Mouse (Mus musculus) lung, postnatal 14 days (tissue): ENCODE results near the gene Nrip3.
A peak's percentile ranks its signal among the peaks of the same experiment; 100 is the strongest.

Source experiments
- DNase-seq: peaks from one replicate; pipeline ENCODE4 v3.0.0; 2021

Nrip3 gene

DNA sequence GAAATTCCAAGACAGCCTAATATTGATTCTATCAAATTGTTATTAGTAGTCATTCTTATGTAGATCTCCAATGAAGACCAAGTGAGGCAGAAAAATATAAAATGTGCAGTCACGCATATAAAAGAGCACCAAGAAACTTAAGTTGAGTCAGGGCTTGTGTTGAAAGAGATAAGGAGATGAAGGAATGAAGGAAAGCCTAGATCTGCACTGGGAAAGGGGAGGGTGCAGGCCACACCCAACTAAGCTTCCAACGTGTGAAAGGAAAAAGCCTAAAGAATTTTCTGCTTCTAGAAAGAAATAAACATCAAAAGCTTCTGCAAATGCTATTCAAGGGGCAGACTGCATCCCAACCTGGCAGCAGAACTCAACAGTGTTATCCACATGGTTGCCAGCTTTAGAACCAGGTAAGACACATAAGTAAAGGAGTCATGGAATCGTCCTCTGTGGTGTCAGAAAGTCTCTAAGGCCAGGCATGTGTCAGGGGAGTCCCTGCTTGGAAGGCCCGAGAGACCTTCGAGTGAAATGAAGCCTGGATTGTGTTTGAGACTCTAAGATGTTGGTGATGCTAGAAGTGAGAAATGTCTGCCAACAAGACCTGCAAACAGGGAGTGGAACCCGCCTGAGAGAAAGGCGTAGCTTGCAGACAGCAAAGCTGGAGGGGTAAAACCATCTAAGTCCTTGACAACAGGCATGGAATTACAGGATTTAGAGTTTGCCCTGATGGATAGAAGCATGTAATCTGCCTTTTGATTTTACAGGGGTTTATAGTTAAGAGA, 14.1 kb downstream of the Nrip3 start:
- no peak for DNase-seq

DNA sequence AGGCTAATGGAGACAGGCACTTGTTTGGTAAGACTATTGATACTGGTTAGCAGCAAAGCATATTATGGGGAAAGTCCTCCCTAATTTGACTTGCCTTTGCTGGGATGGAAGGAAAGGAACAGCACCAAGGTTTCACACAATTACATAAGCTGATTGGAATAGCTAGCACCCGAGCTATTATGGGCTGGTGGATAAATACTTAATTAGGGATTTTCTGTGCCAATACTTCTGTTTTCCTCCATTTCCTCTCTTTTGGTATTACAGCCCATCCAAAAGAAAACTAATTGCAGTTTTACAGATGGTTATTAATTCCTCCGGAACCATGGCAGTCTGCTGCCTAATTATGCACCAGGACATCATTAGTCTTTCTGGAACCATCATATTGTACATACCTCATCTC, 17.8 kb downstream of the Nrip3 start:
- DNase-seq, result no peak

DNA sequence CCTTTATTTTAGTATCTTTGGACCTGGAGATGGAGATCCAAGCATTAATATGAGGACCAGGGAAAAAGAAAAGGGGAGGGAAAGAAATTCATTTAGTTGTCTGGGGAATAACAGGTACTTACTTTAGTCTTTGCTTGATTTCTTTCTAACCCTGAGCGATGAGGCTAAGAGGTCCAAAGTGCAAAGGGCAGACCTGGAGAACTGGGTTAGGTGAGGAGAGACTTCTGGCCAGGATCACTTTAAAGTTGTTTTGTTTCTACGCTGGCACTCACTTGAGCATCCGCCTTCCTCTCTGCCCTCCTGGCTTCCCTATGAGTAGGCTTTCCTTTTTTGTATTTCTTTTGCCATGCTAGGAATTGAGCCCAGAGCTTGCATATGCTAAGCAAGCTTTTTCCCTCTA, 25.5 kb downstream of the Nrip3 start:
- DNase-seq, result no peak

DNA sequence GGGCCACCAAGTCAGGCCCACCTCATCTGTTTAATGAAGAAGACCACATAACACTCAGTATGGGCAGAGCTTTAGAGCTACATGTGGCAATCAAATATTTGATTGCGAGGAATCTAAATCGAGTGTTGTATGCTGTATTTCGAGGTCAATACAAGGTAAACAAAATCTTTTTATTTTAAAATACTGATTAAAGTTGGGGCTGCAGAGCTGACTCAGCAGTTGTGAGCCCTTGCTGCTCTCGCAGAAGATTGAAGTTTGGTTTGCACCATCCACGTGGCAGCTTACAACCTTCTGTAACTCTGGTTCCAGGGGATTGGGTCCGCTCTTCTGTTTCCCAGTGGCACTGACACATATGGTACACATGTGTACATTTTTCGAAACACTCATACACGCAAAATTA, 27.8 kb downstream of the Nrip3 start:
- DNase-seq, result no peak

DNA sequence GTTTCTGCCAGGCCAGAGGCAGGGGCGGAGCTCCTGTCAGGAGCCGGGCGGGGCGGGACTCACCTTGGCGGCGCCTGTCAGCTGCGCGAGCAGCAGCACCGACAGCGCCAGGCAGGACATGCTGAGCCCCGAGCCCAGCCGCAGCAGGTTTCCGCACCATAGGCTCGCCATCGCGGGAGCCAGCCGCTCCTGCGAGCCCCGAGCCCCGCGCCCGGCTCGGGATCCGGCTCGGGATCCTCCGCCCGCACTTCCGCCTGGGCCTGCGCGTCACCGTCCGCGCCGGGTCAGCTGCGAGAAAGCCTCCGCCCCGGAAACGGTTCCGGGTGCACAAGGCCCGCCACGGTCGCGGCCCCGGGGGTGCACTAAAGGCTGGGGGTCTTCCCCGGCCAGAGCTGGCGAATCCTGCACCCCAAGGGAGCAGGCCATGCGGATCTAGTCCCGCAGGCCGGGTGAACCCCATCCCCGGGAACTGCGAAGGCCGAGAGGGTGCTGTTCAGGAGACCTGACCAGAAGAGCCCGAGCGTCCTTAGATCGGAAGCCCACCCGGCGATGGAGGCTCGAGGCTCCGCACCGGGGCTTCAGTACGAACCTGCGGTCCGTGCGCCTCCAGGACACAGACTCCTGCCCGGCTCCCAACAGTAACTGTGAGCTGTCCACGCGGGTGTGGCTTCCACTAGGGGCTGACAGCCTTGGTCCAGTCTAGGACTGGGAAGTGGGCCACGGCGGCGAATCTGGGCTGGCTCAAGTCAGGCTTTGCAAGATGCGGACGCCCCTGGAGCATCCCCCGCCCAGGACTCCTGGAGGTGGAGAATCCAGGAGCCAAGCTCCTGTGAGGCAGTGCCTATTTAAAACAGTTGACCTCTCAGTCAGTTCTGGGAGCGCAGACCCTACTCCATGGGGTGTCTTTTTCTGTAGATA, 29.6 kb downstream of the Nrip3 start, which contains the start of gene Tmem9b:
Tmem9b (minus strand) TSS at position 868 of the 918 bp plus-strand sequence.
- DNase-seq, result peak; percentile 79

DNA sequence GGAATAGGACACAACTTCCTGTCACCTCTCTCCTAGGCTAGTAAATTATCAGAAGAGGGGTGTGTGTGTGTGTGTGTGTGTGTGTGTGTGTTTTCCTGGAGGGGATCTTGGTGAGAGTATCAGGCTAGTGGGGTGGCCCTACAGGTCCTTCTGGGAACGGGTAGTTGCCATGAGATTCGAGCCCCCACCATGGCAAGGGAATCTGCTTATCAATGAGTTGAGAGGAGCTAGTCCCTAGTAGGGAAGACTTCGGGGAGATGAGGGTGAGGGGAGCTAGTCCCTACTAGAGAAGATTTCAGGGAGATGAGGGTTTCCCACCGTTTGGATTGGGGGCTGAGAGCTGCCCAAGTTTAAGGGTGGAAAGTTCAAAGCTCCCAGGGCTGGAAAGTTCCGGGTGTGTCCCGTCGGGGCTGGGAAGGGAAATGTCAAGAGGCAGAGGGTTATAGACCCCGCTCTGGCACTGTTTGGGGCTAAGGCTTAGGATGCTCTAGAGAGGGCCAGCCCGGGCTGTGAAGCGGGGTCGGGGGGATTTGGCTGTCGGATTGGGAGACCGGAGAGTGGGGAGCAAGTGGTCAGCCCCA, 30.3 kb downstream of the Nrip3 start:
- no peak for DNase-seq

DNA sequence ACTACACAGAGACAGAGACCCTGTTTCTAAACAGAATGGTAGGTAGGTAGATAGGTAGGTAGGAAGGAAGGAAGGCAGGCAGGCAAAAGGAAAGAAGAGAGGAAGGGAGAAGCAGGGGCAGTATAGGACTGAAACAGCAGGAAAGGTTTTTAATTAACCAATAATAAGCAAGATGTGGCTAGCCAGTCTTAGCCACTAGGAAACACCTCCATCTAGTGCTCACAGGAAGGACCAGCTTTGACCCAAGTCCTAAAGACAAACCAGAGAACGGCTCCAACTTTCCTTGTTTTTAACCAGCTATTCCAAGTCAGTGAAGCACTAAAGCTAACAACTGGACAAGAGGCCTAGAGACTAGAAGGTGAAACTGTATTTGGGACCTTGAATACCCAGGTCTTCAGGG, 34.1 kb downstream of the Nrip3 start:
- no peak for DNase-seq

DNA sequence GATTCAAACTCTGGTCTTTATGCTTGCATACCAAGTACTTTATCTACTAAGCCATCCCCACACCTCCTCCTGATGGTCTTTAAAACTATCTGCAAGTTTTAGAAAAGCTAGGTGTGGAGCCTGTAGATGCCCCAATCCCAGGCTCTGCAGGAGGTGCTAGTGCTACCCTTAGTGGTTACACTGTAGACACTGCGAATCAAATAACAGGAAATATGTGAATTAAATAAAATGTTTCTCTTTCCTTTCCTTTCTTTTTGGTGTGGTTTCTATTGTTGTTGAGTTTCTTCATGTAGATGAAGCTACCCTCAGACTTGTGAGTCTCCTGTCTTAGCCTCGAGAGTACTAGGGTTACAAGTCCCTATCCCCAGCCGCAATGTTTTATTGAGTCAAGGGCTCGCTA, 40.1 kb downstream of the Nrip3 start:
- DNase-seq, result no peak

DNA sequence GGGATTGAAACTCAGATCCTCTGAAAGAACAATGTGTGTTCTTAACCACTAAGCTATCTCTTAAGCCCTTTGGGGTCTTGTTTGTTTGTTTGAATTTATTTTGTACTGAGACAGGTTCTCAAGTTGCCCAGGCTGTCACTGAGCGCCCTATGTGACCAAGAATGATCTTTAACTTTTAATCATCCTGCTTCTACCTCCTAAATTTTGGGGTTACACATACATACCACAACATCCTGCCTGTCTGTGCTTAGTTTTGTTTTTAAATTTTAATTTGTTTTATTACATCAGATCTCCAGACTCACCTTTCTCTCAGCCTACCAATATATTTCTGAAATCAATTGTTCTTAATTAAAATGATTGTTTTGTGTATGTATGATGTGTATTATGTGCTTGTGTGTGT, 40.8 kb downstream of the Nrip3 start:
- no peak for DNase-seq

DNA sequence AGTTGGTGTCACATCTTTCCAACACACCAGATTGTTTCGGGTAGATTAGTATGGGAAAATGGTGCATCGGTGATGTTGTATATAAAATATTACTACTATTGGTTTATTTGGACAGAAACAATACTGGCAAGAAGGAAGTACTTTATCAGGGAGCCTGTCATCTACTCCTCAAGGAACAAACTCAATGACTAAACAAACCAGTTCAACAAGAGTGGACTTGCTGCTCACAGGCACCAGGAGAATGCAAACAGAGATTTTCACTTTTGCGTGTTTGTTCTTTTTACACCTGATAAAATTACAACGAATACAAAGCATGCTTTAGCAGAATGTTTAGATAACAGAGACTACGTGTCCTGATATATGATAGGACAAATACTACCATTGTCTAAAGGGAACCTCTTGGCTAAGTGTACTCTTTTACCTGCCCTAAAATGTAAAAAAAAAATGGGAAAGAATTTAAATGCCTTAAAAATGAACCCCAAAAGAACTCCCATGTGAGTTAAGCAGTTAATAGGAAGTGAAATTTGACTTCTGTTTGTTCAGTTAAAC, 41.9 kb downstream of the Nrip3 start:
- DNase-seq, result no peak

DNA sequence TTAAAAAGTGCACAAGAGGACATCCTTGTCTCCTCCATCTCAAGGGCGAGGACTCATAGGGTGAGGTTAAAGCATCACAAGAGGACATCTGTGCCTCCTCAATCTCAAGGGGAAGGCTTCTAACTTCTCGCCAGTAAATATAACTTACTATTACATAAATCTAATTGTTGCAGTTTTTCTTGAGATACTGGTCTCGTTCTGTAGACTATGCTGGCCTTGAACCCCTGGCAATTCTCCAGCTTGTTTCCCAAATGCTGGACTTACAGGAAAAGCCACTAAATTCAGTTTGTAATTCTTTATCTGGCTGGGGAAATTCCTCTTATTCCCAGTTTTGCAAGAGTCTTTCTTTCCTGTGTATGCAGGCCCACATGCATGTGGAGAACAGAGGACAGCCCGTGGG, 47.0 kb downstream of the Nrip3 start:
- no peak for DNase-seq

DNA sequence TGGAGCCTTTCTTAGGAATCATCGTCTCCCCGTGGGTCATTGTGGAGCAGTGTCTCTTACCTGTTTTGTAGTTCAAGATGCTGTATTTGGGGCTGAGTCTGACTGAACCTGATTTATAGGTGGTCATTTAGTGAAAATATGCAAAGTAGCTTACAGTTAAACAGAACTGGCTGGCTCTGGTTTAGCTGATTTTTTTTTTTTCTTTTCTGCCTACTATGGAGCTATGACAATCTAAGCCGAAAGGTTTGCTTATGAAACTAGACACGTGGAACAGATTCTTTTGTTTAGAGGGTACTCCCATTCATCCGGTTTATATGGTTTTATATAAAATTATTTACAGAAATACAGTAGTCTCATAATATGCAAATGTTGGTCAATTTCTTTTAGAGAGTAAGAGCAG, 50.2 kb downstream of the Nrip3 start, which contains the start of gene Ascl3:
Ascl3 (minus strand) TSS at position 101 of the 400 bp plus-strand sequence.
- DNase-seq, result no peak

DNA sequence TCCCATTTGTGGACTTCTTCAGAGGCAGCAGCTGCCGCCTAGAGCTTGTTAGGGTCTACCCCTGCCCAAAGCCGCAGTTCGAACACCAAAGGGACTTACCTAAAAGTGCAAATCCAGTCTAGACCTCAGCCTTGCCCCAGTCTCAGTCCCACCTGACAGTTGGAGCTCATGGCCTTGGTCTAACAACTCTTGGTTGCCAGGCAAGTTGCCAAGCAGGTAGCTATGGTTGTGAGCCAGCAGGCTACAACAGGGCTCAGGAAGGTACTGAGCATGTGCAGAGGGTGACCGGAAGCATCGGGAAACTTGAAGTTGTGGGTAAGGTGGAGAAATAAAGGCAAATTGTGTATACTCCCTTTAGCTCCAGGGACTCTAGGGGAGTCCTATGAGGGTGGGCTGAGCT, 58.1 kb downstream of the Nrip3 start, which contains the start of gene BC051019:
BC051019 (minus strand) TSS at position 154 of the 400 bp plus-strand sequence.
- no peak for DNase-seq

DNA sequence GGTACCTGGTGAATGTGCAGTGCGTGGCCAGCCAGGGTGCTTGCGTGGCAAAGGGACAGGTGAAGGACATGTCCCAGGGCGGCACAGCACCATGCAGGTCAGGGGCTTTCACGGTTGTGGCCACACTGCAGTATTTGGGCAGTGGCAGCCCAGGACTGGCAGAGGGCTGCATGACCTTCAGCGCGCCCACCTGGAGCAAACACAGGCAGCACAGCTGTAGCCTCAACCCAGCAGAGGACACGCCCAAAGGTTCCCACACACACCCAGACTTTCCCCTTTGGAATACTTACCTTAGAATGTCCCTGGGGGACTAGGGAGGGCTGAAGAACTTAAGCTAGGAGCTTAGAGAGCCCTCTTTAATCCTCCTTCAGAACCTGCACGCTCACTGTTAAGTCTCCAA, 58.7 kb downstream of the Nrip3 start:
- DNase-seq, result no peak

DNA sequence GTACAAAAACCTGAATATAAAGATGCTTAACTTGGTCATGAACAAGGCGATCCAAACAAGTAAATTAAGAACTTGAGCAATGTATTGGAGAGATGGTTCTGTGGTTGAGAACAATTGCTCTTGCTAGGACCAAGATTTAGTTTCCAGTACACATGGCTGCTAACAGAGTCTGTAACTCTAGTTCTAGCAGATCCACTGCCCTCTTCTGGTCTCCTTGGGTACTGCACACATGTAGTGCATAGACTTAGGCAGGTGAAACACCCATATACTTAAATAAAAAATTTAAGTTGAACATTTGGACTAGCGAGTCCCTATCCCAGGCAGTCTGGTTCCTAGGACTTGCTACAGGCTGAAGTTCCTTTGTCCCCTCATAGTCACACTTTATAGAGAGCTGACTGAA, 59.2 kb downstream of the Nrip3 start:
- no peak for DNase-seq

DNA sequence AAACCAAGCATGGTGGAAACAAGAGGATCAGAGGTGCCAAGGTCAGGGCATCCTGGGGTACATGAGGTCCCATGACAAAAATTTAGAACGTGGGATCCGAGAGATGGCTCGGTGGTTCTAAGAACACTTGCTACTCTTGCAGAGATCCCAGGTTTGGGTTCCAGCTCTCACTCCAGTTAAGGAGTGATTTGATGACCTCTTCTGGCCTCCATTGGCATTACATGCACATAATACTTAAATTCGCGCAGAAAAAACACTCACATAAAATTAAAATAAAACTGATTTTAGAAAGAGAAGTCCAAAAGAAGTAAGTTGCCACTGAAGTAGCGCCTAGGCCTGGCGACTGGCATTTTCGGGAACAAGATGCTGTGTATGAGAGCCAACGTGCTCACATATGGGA, 62.5 kb downstream of the Nrip3 start:
- peak; percentile 68 for DNase-seq

DNA sequence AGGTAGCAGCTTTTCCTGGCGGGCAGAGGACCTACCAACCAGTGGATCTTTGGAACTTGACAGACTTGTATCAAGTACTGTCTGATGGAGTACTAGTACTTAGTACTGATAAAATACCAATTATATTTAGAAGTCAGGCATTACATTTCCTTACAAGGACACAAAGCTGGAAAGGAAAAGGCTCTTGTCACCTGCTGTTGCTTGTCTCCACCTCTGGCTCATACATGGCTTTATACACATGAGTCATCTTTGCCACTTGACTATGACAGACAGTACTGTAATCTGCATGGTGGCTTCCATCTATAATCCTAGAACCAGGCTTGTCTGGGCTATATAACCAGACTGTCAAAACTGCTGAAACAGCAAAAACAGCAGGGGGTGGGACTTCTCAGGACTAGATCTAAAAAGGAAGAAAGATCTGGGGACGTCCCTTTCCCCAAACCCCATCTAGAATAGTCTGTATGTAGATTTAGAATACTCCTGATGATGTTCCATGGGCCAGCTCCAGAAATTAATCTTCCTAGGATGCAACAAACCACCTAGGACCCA, 68.3 kb downstream of the Nrip3 start:
- no peak for DNase-seq

DNA sequence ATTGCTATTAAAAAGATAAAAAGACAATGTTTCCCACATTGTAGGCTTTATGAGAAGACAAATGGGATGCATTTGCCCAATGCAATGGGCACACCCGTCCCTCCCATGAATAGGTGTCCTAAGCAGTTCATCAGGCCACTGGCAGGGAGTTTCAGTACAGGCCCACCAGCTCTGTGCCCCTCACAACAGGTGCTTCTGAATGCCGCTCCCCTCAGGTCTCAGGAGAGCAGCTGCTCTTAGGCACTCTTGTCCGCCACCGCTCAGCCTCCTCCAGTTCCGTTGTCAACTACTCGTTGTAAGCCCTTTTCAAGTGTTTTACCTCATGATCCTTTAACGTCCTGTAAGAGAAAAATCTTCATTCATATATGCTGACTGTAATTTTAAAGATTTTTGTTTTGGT, 69.6 kb downstream of the Nrip3 start:
- no peak for DNase-seq

DNA sequence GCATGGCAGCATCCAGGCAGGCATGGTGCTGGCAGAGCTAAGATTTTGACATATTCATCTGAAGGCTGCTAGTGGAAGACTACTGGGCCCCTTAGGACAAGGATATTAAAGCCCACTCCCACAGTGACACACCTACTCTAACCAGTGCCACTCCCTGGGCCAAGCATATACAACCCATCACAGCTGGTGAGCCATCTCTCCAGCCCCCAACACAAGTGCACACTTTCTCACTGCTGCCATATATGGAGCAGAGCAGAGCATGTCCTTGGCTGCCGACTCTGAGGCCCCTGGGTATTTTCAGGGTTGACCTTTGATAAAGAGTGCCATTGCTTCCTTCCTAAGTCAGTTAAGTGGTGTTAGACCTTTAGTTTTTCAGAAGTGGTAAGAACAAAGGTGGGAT, 71.8 kb downstream of the Nrip3 start:
- DNase-seq, result no peak

DNA sequence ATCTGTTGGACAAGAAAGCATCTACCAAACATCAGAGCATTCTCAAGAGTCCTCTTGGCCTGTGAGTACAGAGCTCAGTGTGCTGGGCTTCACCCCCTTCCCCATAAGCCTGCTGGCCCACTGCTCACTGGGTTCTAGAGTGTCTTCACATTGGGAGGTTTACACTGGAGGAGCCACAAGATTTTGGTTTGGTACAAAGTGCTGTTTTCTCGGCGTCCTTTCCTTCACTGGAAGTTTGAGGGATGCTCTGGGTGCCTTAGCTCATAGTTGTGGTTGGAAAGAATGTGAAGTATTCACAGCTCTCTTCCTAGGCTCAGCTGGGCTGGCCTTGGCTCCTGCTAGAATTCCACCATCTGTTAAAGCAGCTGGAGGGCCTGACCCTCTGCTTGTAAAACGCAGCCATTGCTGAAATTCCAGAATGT, 72.9 kb downstream of the Nrip3 start:
- DNase-seq, result peak; percentile 58
